Comparison of ENCODE assay signal across 11 mouse cellular contexts in the genomic region with DNA sequence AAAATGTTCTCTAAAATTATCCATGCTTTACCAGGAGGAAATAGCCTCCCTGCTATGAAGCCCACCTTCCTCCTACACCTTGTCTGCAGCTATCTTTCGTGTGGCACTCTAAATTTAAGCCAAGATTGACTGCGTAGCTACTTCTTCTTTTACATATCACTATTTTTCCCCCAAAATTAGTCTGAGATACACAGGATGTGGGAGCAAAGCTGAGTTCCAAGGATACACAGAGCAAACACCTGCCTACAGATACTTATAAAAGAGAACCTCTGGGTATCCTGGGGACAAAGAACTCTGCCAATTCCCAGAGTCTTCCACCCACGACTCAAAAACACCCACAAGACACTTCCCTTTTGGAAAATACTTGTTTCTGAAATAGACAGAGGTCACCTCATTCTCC.
DNase-seq lines count a peak whose midpoint lies in the region.
"Had no signal": no experiment of that assay in that cellular context is flagged by ENCODE, and none has a peak within 500 bp of the region (broad histone marks: within the 10 kb centered on the region; RNA-seq: fewer than 3 reads in every experiment).

No protein-coding gene starts in this region.

- peak; percentile 36 to 37 for DNase-seq in frontal cortex, adult 2 months (ENCODE audit: extremely low spot score in 1 of 2, low spot score in 1 of 2)
- no peak for DNase-seq in frontal cortex, postnatal 14 days (ENCODE audit: low spot score in 2 of 2)
- DNase-seq in right cerebral cortex, adult 18-20 months, result peak; percentile 19
- no peak for DNase-seq in right cerebral cortex, postnatal 25 days
- DNase-seq in telencephalon, adult 2 months (ENCODE audit: low read depth, low spot score), result peak; percentile 62
- no peak for DNase-seq in cerebellum, adult 11 months
- DNase-seq: adrenal gland, adult 2 months; adrenal gland, postnatal 10 days; adrenal gland, postnatal 25 days; cerebellum, postnatal 36 days; embryo, embryonic 11 days had no signal

Comparison
In these comparisons a context has a peak if more than half of its experiments do, and no peak if none do; other contexts are left out.
1. DNase-seq: peak in frontal cortex, adult 2 months (2 of 2), right cerebral cortex, adult 18-20 months (single experiment) and telencephalon, adult 2 months (single experiment); none in frontal cortex, postnatal 14 days (0 of 2), right cerebral cortex, postnatal 25 days (single experiment) and cerebellum, adult 11 months (single experiment).